Mouse (Mus musculus): Measurements from ENCODE around the gene Cd70. TPM values are rescaled to one million over a fixed set of nuclear protein-coding genes. Genes with fewer than 3 reads are reported as not detected.
"Not testable (repeated sequence)": the region's sequence is repeated elsewhere in the genome, so short reads cannot be mapped to it uniquely, and the experiment has no call there.

The Cd70 gene
- polyA plus RNA-seq, 1 experiment: not detected

- no peak for TF ChIP-seq POLR2A (IDR thresholded peaks at IDR 0.05; ENCODE audit: low read depth, low read length)
- TF ChIP-seq CTCF (IDR thresholded peaks at IDR 0.05; ENCODE audit: borderline replicate concordance, insufficient read depth, low read length): no peak
- no peak overlapping the region for H3K27ac ChIP-seq (ENCODE audit: insufficient read depth, low read length)
- no peaks in the 10 kb centered on the region for H3K4me1 ChIP-seq (ENCODE audit: control insufficient read depth, insufficient read depth, low read length)
- H3K4me3 ChIP-seq (ENCODE audit: insufficient read depth, low read length): no peak overlapping the region
Observed at GRCm38 (mm10) chr17:57138676-57139075, 10.9 kb downstream of the Cd70 start.

DNA sequence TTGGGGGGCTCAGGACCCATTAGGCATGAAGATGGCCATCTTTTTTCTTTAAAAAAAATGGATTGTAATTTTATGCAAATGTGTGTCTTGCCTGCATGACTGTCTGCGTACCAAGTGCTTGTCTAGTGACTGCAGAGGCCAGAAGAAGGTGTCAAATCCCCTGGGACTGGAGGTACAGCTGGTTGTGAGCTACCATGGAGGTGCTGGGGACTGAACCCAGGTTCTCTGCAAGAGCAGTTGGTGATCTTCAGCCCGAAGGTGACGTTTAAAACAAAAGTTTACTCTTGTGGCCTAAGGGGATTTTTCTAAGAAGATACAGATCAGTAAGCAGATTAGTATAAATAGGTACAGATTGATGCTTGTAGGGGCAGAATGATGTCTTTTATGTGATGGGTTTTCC, 13.9 kb downstream of the Cd70 start:
- TF ChIP-seq CTCF (IDR thresholded peaks at IDR 0.05; ENCODE audit: borderline replicate concordance, insufficient read depth, low read length) (no peak), POLR2A (IDR thresholded peaks at IDR 0.05; ENCODE audit: low read depth, low read length) (no peak)
- no peaks in the 10 kb centered on the region for H3K4me1 ChIP-seq (ENCODE audit: control insufficient read depth, insufficient read depth, low read length)
- H3K27ac ChIP-seq (ENCODE audit: insufficient read depth, low read length): no peak overlapping the region
- H3K4me3 ChIP-seq (ENCODE audit: insufficient read depth, low read length): no peak overlapping the region

GRCm38 (mm10) chr17:57134693-57135092, 14.9 kb downstream of the Cd70 start:
- Histone ChIP-seq H3K4me3 (ENCODE audit: insufficient read depth, low read length) (no peak overlapping the region), H3K4me1 (ENCODE audit: control insufficient read depth, insufficient read depth, low read length) (no peaks in the 10 kb centered on the region), H3K27ac (ENCODE audit: insufficient read depth, low read length) (no peak overlapping the region)
- TF ChIP-seq CTCF (IDR thresholded peaks at IDR 0.05; ENCODE audit: borderline replicate concordance, insufficient read depth, low read length) (no peak), POLR2A (IDR thresholded peaks at IDR 0.05; ENCODE audit: low read depth, low read length) (no peak)

DNA sequence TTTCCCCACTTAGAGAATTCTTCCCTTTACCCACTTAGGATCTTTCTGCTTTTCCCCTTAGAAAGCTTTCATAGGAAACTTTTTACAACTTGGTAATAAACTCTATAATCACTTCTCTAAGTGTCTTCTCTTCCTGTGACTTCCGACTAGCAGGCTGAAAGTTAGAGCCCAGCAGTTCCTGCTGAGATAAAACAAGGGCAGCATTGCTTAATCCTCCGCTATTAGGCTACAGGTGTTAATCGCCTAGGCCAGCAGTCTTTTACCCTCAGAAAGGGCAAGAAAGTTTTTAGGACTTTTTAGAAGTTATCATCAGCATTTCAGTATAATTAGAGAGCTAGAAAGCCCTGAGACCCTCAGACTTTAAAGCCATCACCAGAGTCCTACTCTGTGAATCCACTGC, 15.6 kb downstream of the Cd70 start:
- not testable (repeated sequence) for H3K4me3 ChIP-seq (ENCODE audit: insufficient read depth, low read length); H3K27ac ChIP-seq (ENCODE audit: insufficient read depth, low read length)

DNA sequence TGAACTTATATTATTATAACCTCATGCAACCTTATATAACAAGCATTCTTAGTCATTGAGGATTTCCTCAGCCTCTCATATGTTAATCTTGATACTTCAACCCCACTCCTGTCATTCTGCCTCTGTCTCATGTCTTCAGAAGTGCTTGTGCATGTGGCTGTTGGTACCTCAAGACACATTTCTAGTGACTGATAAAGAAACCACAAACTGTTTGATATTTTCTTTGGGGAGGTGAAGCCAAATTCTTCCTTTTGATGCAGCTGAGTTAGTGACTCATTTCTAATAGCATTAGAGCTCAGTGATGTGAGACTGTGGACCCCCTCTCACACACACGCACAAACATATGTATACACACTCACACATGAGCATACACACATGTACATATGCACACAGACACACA, 17.8 kb downstream of the Cd70 start:
- Histone ChIP-seq H3K27ac (ENCODE audit: insufficient read depth, low read length) (no peak overlapping the region), H3K4me3 (ENCODE audit: insufficient read depth, low read length) (no peak overlapping the region), H3K4me1 (ENCODE audit: control insufficient read depth, insufficient read depth, low read length) (no peaks in the 10 kb centered on the region)
- no peak for TF ChIP-seq CTCF (IDR thresholded peaks at IDR 0.05; ENCODE audit: borderline replicate concordance, insufficient read depth, low read length)
- TF ChIP-seq POLR2A (IDR thresholded peaks at IDR 0.05; ENCODE audit: low read depth, low read length): no peak

More for the DNA sequence above, 15.6 kb downstream of the Cd70 start:
- not testable (repeated sequence) for H3K4me1 ChIP-seq (ENCODE audit: control insufficient read depth, insufficient read depth, low read length)

DNA sequence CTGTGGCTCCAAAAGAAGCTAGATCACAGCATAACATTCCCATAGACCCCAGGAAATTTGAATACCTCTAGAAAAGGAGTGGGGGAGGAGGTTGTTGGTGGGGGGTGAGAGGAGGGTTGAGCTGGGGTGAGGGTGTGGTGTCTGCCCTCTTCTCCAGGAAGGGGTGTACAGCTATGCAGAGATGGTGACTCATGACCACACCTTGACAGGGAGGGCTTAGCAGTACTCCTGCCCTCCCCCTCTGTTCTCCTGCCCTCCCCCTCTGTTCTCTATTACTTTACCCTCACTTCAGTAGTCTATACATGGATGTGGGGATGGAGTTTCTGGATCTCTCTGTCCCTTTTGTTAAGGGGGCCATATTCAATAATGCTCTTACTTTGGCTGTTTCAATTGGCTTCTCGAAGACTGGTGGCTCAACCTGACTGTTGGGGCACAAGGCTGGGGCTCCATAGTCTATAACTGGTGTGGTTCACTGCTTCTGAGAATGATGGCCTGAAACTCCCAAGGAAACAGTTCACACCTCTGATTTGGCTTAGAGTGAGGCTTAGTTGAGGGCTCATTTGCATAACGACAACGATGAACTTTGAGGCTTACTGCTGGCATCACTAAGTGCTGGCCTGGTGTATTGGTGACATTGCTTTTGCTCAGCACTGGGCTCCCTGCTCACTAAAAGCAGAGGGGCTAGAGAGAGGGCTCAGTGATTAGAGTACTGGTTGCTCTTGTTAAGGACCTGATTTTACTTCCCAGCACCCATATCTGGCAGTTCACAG, 23.5 kb downstream of the Cd70 start:
- TF ChIP-seq POLR2A (IDR thresholded peaks at IDR 0.05; ENCODE audit: low read depth, low read length): no peak
- no peak for TF ChIP-seq CTCF (IDR thresholded peaks at IDR 0.05; ENCODE audit: borderline replicate concordance, insufficient read depth, low read length)
- no peak overlapping the region for H3K27ac ChIP-seq (ENCODE audit: insufficient read depth, low read length)
- no peak overlapping the region for H3K4me3 ChIP-seq (ENCODE audit: insufficient read depth, low read length)
- no peaks in the 10 kb centered on the region for H3K4me1 ChIP-seq (ENCODE audit: control insufficient read depth, insufficient read depth, low read length)

GRCm38 (mm10) chr17:57124792-57125191, 24.8 kb downstream of the Cd70 start:
- TF ChIP-seq POLR2A (IDR thresholded peaks at IDR 0.05; ENCODE audit: low read depth, low read length) (no peak), CTCF (IDR thresholded peaks at IDR 0.05; ENCODE audit: borderline replicate concordance, insufficient read depth, low read length) (no peak)
- H3K4me3 ChIP-seq (ENCODE audit: insufficient read depth, low read length): no peak overlapping the region

GRCm38 (mm10) chr17:57123192-57124118, 26.1 kb downstream of the Cd70 start:
- H3K27ac ChIP-seq (ENCODE audit: insufficient read depth, low read length): no peak overlapping the region
- H3K4me1 ChIP-seq (ENCODE audit: control insufficient read depth, insufficient read depth, low read length): no peaks in the 10 kb centered on the region
- no peak overlapping the region for H3K4me3 ChIP-seq (ENCODE audit: insufficient read depth, low read length)
- TF ChIP-seq CTCF (IDR thresholded peaks at IDR 0.05; ENCODE audit: borderline replicate concordance, insufficient read depth, low read length): no peak
- no peak for TF ChIP-seq POLR2A (IDR thresholded peaks at IDR 0.05; ENCODE audit: low read depth, low read length)

More at GRCm38 (mm10) chr17:57124792-57125191, 24.8 kb downstream of the Cd70 start:
- no peaks in the 10 kb centered on the region for H3K4me1 ChIP-seq (ENCODE audit: control insufficient read depth, insufficient read depth, low read length)
- no peak overlapping the region for H3K27ac ChIP-seq (ENCODE audit: insufficient read depth, low read length)

DNA sequence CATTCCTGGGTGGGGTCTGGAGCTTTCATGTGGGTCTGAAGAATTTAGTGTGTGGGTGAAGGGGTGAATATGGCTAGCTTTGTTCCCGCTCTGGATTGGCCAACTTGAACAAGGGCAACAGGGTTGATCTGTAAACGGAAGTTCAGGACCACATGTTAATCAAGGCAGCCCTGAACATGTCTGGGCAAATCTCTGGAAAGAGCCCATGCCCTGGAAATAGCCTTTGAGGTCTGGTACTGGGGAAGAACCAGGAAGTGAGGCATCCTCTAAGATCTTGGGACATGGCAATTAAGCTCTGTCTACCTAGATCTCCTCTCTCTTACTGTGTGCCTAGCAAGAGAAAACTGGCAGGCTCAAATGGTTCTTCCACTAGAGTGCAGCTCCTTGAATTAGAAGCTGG, 27.7 kb downstream of the Cd70 start:
- no peaks in the 10 kb centered on the region for H3K4me1 ChIP-seq (ENCODE audit: control insufficient read depth, insufficient read depth, low read length)
- no peak overlapping the region for H3K4me3 ChIP-seq (ENCODE audit: insufficient read depth, low read length)
- no peak for TF ChIP-seq POLR2A (IDR thresholded peaks at IDR 0.05; ENCODE audit: low read depth, low read length)
- no peak for TF ChIP-seq CTCF (IDR thresholded peaks at IDR 0.05; ENCODE audit: borderline replicate concordance, insufficient read depth, low read length)
- H3K27ac ChIP-seq (ENCODE audit: insufficient read depth, low read length): no peak overlapping the region
